Mouse (Mus musculus) adrenal gland, adult 2 months (tissue): ENCODE data around the gene Poc1b. TPM values are rescaled to one million over a fixed set of nuclear protein-coding genes. Genes with fewer than 3 reads are reported as not detected.

ENCODE experiments used
- DNase-seq: peaks from one replicate; pipeline ENCODE4 v3.0.0; 2021
- polyA plus RNA-seq: library from polyadenylated mRNA; depleted of rRNA; stranded (reverse); fragments of >200 nt; gene quantifications from 2 replicates; pipeline ENCODE4 v1.2.3, GENCODE M21; 2012
- total RNA-seq, 2 experiments: library from RNA; stranded (reverse); gene quantifications; 2 replicates each; pipeline ENCODE4 v1.2.3; 2021

The Poc1b gene
- total and polyA plus RNA-seq, 3 experiments: 3.8 to 17.0 (median 13.5) TPM

DNA sequence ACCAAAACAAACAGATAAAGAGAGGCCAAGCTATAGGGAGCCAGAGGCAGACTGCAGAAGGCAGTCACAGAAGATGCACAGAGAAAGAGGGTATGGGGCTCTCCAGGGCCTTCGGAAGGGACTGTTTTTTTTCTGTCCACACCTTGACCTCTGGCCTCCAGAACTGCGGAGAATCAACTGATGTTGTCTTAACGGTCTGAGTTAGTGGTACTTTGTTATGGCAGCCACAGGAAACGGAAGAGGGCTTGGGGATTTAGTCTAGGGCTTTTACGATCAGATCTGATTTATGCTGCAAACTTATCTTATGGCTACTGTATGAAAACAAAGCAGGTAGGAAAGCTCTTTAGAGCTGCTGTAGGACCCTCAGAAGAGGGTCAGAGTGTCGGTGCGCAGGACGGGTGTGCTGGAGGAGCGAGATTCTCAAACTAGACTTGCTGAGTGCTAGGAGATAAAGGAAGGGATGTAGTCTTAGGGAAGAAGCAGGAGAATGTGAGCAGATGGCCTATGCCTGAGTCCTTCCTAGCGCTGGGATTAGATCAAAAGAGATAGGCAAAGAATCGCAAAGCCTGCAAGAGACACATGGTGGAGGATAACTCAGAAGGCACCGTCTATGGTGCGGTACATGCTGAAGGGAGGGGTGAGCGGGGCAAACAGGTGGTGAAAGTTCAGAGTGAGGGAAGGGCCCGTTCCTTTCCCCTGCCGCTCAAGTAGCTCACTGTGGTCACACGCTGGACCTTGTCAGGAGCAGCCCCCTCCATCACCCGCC, 8.8 kb downstream of the Poc1b start:
- DNase-seq: no peak

DNA sequence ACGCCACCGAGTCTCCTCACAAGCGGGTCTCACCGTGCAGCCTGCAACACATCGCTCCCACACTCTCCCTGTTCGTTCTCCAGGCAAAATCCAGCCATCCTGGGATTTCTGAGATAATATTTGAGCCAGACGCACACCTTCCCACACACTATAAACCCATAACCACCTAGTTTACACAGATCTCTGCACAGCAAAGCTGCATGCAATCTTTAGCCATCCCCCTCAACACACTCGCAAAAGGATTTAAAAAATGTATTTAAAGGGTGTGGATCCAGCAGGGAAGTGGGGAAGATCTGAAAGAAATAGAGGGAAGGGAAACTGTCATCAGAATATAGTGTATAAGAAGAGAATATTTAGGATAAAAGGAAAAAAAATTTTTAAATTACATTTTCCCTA, 9.4 kb downstream of the Poc1b start:
- DNase-seq: no peak

GRCm38 (mm10) chr10:99116650-99117615, 10.1 kb downstream of the Poc1b start:
- DNase-seq: no peak

- DNase-seq: no peak
Measured at GRCm38 (mm10) chr10:99117876-99118275, 11.0 kb downstream of the Poc1b start.

DNA sequence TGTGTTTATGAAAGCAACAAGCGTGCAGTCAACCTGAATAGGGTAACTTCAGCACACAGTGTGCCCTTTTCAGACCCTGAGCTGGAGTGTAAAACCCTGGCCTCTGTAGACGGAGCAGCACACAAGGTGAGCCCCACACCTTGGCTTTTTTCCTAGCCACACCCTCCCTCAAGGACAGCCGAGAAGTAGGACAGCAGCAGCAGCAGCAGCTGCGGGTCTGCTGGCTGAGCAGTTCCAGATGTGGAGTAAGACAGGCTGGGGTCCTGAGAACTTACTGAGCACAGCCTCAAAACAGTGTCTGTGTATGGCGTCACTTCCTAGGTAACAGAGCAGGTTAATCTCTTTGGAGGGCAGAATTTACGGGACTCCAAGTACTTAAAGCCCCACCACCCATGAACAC, 11.9 kb downstream of the Poc1b start:
- no peak for DNase-seq

- DNase-seq: no peak
Measured at GRCm38 (mm10) chr10:99119471-99119870, 12.6 kb downstream of the Poc1b start.

DNA sequence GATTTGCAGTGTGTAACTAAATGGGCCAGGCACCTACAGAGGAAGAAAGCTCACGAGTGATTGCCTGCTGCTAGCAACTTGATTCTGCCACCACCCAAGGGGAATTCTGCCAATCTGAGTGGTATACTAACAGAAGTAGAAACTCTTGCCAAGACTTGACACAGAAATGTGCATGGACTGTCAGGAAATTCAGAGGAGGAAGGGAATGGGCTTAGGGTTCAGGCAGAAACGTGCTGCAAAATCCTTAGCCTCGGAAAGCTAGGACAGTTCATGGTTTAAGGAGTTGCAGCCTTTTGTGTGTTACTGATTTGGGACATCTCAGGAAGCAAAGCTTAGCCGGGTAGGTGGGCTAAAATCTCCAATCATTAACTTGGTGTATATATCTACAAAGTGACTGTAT, 19.4 kb downstream of the Poc1b start, which contains the start of gene Phxr2:
Gene Phxr2 (minus strand): TSS at position 101 of the 400 bp plus-strand sequence.
- no peak for DNase-seq

DNA sequence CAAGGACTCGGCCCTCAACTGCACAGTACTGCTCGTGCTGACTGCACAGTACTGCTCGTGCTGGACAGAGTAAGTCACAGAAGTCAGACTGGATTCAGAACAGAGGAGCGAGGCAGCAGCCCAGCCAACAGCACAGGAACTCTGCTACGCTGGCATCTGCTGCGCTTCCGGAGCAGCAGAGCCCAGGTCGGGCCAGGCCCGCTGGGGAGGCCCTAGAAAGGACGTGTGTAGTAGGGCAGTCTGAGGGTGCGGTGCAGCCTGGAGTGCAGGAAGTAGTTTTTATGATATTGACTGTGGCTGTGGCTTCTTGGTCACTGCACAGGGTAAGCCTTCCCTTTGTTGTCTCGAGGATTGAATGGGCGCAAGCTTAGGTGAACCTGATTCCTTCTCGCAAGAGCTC, 20.1 kb downstream of the Poc1b start:
- no peak for DNase-seq

DNA sequence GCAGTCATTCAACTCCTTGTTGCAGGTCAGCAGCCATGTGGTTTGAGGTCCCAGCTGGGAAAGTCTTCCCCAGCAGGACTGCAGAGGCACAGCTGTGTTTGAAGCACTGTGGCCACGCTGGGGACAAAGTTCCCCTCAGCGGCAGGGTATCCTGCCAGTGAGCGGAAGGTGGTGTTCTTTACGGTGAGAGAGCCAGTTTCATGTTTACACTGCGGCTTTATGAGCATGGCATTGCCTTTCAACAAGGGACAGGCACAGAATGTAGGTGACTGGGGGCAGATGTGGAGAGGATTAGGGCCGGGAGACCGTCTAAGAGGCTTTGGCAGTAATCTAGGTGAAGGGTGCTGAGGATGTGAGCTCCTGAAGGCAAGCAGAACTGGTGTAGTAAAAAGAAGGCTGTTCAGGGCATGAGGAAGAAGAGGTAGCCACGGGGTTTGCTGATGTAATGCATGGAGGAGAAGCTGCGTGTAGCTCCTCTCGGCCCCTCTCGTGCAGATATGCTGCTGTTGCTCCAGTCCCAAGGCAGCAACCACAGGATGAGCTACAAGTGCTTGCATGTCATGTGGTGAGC, 20.9 kb downstream of the Poc1b start:
- DNase-seq: no peak

DNA sequence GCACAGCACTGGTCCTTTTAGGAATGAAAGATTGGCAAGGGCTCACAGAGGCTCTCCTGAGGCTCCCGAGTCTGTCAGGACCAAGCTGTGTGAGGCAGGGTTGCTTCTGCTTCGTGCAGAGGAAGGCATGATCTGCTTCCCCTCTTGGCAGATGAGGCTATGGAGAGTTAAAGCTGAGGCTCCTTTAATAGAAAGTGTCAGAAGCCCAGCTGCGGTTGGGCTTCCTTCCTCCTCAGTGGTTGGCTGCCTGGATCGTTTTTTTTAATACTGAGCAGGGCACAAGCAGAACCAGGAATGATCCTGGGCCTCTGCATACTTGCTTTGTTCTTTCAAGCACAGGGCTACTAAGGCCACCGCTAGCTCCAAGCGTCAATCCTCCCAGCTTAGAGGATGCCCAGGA, 23.8 kb downstream of the Poc1b start:
- no peak for DNase-seq

- DNase-seq: no peak
Measured at GRCm38 (mm10) chr10:99131298-99131697, 24.5 kb downstream of the Poc1b start.

- no peak for DNase-seq
Measured at GRCm38 (mm10) chr10:99132189-99132588, 25.4 kb downstream of the Poc1b start.

- DNase-seq: no peak
Measured at GRCm38 (mm10) chr10:99132595-99133272, 25.9 kb downstream of the Poc1b start.

GRCm38 (mm10) chr10:99133321-99133875, 26.6 kb downstream of the Poc1b start:
- DNase-seq: no peak

- DNase-seq: no peak
Measured at GRCm38 (mm10) chr10:99136337-99136736, 29.5 kb downstream of the Poc1b start.

- no peak for DNase-seq
Measured at GRCm38 (mm10) chr10:99145611-99146010, 38.8 kb downstream of the Poc1b start.

- no peak for DNase-seq
Measured at GRCm38 (mm10) chr10:99146596-99146995, 39.8 kb downstream of the Poc1b start.

DNA sequence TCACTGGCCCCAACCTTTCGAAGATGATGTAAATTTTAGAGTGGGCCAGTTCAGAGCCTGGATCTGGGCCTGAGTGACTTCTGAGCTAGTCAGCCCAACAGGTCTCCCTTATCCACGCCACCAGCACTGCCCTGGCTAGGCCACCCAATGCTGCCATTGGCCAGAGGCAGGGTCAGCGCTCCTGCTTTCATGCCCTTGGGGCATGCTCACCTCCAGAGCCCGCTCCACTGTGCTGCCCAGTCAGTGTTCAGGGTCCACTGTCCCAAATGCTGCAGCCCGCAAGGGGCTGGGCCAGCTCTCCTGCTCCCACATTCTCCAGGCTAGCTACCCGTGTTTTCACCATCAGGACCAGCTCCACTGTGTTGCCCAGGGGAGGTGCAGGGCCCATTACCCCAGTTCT, 43.2 kb downstream of the Poc1b start:
- no peak for DNase-seq

DNA sequence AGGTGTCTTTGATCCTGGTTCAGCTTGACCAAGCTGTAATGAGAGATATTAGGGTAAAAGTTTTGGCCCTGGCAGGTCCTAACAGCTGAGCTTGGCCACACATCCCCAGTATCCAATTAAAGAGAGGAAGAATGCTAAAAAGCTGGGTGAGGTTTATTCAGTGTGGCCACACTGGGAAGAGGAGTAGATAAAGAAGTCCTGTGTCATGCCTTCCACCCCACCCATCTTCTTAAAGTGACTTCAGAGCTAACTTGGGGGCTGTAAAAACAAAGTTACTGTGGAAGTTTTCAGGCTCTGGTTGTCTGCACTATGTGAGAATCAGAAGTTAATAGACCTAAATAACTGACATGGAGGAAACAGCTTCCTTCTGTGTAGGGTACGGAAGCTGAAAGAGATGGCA, 44.7 kb downstream of the Poc1b start:
- no peak for DNase-seq

- DNase-seq: no peak
Measured at GRCm38 (mm10) chr10:99152063-99152462, 45.2 kb downstream of the Poc1b start.

DNA sequence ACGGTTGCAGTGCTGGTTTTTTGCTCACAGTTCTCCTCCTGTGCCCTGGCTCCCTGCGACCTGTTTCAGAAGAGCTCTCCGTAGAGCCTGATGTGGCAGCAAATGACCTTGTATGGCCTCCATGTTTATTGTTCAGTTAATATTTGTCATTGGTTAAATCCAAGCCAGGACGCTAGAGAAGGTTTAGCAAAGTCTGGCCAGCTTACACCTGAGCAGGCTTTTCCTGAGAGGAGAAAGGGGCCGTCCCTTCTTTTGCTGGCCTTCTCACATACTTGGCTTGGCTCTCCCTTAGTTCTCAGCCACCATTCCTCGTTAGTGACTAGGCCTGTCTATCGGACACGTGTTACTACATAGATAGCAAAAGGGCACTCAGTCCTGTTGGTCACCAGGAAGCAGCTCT, 47.8 kb downstream of the Poc1b start:
- DNase-seq: no peak

DNA sequence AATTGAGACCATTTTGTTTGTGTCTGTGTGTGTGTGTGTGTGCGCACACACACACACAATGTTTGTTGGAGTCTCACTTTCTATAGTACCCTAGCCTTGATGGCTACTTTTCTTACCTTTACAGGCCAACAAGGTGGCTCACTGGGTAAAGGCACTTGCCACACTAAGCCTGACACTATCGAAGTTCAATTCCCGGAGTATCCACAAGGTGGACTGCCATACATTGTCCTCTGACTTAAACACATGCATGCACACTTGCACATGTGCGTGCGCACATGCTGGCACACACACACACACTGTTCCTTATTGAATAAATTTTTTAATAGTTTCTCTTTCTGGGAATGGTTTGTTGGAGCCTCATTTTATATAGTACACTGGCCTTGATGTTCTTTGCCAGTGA, 50.0 kb downstream of the Poc1b start:
- no peak for DNase-seq
